Mouse (Mus musculus) intestine, embryonic 15.5 days (tissue): ENCODE data around the gene Eef2k. TPM values are rescaled to one million over a fixed set of nuclear protein-coding genes. Genes with fewer than 3 reads are reported as not detected.

Source experiments
- ATAC-seq: fragments of 200-750 bp; cut with Nextera tagmentation; 2 replicates; pipeline ENCODE4 v1.8.0; 2017; ENCODE audit warnings: moderate TSS enrichment, moderate library complexity
- H3K27ac ChIP-seq: fragments of 300-500 bp; sonication (generic); 2 replicates; pipeline ENCODE4 v1.5.1; 2015; ENCODE audit warnings: mild to moderate bottlenecking, inconsistent platforms
- H3K27me3 ChIP-seq: fragments of 300-500 bp; sonication (generic); replicated peaks from 2 replicates; pipeline ENCODE4 v1.6.1; 2015; ENCODE audit warnings: inconsistent platforms
- H3K36me3 ChIP-seq: fragments of 300-500 bp; sonication (generic); 2 replicates; pipeline ENCODE4 v1.6.1; 2015; ENCODE audit warnings: inconsistent platforms
- H3K4me1 ChIP-seq: fragments of 300-500 bp; sonication (generic); replicated peaks from 2 replicates; pipeline ENCODE4 v1.6.1; 2015; ENCODE audit warnings: inconsistent platforms
- H3K4me2 ChIP-seq: fragments of 300-500 bp; sonication (generic); replicated peaks from 2 replicates; pipeline ENCODE4 v1.6.1; 2015; ENCODE audit warnings: mild to moderate bottlenecking, inconsistent platforms
- H3K4me3 ChIP-seq: fragments of 300-500 bp; sonication (generic); replicated peaks from 2 replicates; pipeline ENCODE4 v1.5.1; 2015; ENCODE audit warnings: inconsistent platforms
- H3K9ac ChIP-seq: fragments of 300-500 bp; sonication (generic); 2 replicates; pipeline ENCODE4 v1.6.1; 2015; ENCODE audit warnings: inconsistent platforms
- H3K9me3 ChIP-seq: fragments of 300-500 bp; sonication (generic); 2 replicates; pipeline ENCODE4 v1.6.1; 2016; ENCODE audit warnings: inconsistent platforms
- WGBS: fragments of 180-500 bp; shearing (Covaris S2); methylation state at CpG from one replicate; pipeline ENCODE4 v1.1.7; 2015; 5-methylcytosine and 5-hydroxymethylcytosine counted together
- polyA plus RNA-seq: library from polyadenylated mRNA; unstranded; fragments of >200 nt; fragmentation: Nextera tagmentation; extraction: Ambion mirVana; gene quantifications from 2 replicates; pipeline ENCODE4 v1.2.1, GENCODE M21; 2015

Eef2k gene
- 44.4 and 47.2 TPM in 2 replicates for polyA plus RNA-seq

- Histone ChIP-seq H3K4me3 (peak within 1 kb of the TSS; percentile 80), H3K4me1 (peaks cover 13% of the 10 kb centered on the region; the same call in 1 of the 2 replicates), H3K4me2 (peak within 1 kb of the TSS; percentile 80), H3K27me3 (no peaks in the 10 kb centered on the region), H3K9me3 (no peaks in the 10 kb centered on the region), H3K36me3 (no peaks in the 10 kb centered on the region), H3K27ac (peak within 1 kb of the TSS; percentile 99), H3K9ac (peak within 1 kb of the TSS; percentile 94)
- WGBS: 3% methylated on average over 34 of the region's 35 CpGs
- ATAC-seq: peak; percentile 97
Observed at GRCm38 (mm10) chr7:120842345-120843036, at the start of gene Eef2k. TSS of gene Eef2k (plus strand) at chr7:120842831.

GRCm38 (mm10) chr7:120795544-120795943 is 47.1 kb upstream of the Eef2k start:
- no peak overlapping the region for H3K9ac ChIP-seq
- no peak overlapping the region for H3K4me3 ChIP-seq
- ATAC-seq: no peak
- H3K4me2 ChIP-seq: no peak overlapping the region
- no peaks in the 10 kb centered on the region for H3K36me3 ChIP-seq
- H3K4me1 ChIP-seq: no peaks in the 10 kb centered on the region
- 72% methylated on average over 4 of the region's 4 CpGs for WGBS
- no peaks in the 10 kb centered on the region for H3K9me3 ChIP-seq
- no peaks in the 10 kb centered on the region for H3K27me3 ChIP-seq
- no peak overlapping the region for H3K27ac ChIP-seq

- Histone ChIP-seq H3K4me2 (no peak overlapping the region), H3K9ac (no peak overlapping the region), H3K36me3 (no peaks in the 10 kb centered on the region), H3K27me3 (no peaks in the 10 kb centered on the region), H3K4me1 (no peaks in the 10 kb centered on the region), H3K27ac (no peak overlapping the region), H3K4me3 (no peak overlapping the region), H3K9me3 (no peaks in the 10 kb centered on the region)
- 83% methylated on average over 3 of the region's 3 CpGs for WGBS
- ATAC-seq: no peak
Observed at GRCm38 (mm10) chr7:120796369-120796768, 46.3 kb upstream of the Eef2k start.

- WGBS: 93% methylated on average over 2 of the region's 2 CpGs
- Histone ChIP-seq H3K4me1 (no peaks in the 10 kb centered on the region), H3K9ac (no peak overlapping the region), H3K4me3 (no peak overlapping the region), H3K36me3 (no peaks in the 10 kb centered on the region), H3K27me3 (no peaks in the 10 kb centered on the region), H3K4me2 (no peak overlapping the region), H3K27ac (no peak overlapping the region), H3K9me3 (no peaks in the 10 kb centered on the region)
- ATAC-seq: no peak
Observed at GRCm38 (mm10) chr7:120803268-120803667, 39.4 kb upstream of the Eef2k start.

GRCm38 (mm10) chr7:120809705-120810104 is 32.9 kb upstream of the Eef2k start:
- peak overlapping the region; percentile 70 for H3K4me2 ChIP-seq
- WGBS: 4% methylated on average over 27 of the region's 27 CpGs
- peak overlapping the region; percentile 30 for H3K4me3 ChIP-seq
- H3K27me3 ChIP-seq: peaks cover 3% of the 10 kb centered on the region; the same call in 1 of the 2 replicates
- H3K27ac ChIP-seq: no peak overlapping the region
- no peaks in the 10 kb centered on the region for H3K9me3 ChIP-seq
- H3K36me3 ChIP-seq: no peaks in the 10 kb centered on the region
- H3K4me1 ChIP-seq: peaks cover 6% of the 10 kb centered on the region; the same call in 1 of the 2 replicates
- peak; percentile 53; the same call in 1 of the 2 replicates for ATAC-seq
- peak overlapping the region; percentile 26; the same call in 1 of the 2 replicates for H3K9ac ChIP-seq

GRCm38 (mm10) chr7:120811834-120812415 is 30.7 kb upstream of the Eef2k start, which contains the start of gene Gm5737:
TSS of gene Gm5737 (plus strand) at chr7:120812365.
- Histone ChIP-seq H3K27ac (no peak within 1 kb of the TSS), H3K4me1 (peaks cover 6% of the 10 kb centered on the region; the same call in 1 of the 2 replicates), H3K27me3 (peaks cover 3% of the 10 kb centered on the region; the same call in 1 of the 2 replicates), H3K9me3 (no peaks in the 10 kb centered on the region), H3K36me3 (no peaks in the 10 kb centered on the region), H3K9ac (no peak within 1 kb of the TSS), H3K4me3 (no peak within 1 kb of the TSS), H3K4me2 (no peak within 1 kb of the TSS)
- peak; percentile 85 for ATAC-seq
- 66% methylated on average over 6 of the region's 6 CpGs for WGBS

GRCm38 (mm10) chr7:120817552-120817951 is 25.1 kb upstream of the Eef2k start:
- H3K4me3 ChIP-seq: no peak overlapping the region
- H3K36me3 ChIP-seq: no peaks in the 10 kb centered on the region
- H3K9me3 ChIP-seq: no peaks in the 10 kb centered on the region
- WGBS: 87% methylated on average over 6 of the region's 6 CpGs
- no peak overlapping the region for H3K27ac ChIP-seq
- no peak overlapping the region for H3K4me2 ChIP-seq
- H3K27me3 ChIP-seq: no peaks in the 10 kb centered on the region
- ATAC-seq: peak; percentile 55; the same call in 1 of the 2 replicates
- H3K9ac ChIP-seq: no peak overlapping the region
- no peaks in the 10 kb centered on the region for H3K4me1 ChIP-seq

- 91% methylated on average over 4 of the region's 4 CpGs for WGBS
- Histone ChIP-seq H3K9ac (no peak overlapping the region), H3K9me3 (no peaks in the 10 kb centered on the region), H3K4me1 (no peaks in the 10 kb centered on the region), H3K4me3 (no peak overlapping the region), H3K27me3 (no peaks in the 10 kb centered on the region), H3K36me3 (no peaks in the 10 kb centered on the region), H3K27ac (no peak overlapping the region), H3K4me2 (no peak overlapping the region)
- ATAC-seq: no peak
Observed at GRCm38 (mm10) chr7:120819386-120819785, 23.2 kb upstream of the Eef2k start.

GRCm38 (mm10) chr7:120823248-120823647 is 19.4 kb upstream of the Eef2k start:
- H3K4me3 ChIP-seq: no peak overlapping the region
- ATAC-seq: peak; percentile 40
- 19% methylated on average over 5 of the region's 5 CpGs for WGBS

GRCm38 (mm10) chr7:120825097-120825496 is 17.5 kb upstream of the Eef2k start:
- Histone ChIP-seq H3K4me2 (no peak overlapping the region), H3K27me3 (no peaks in the 10 kb centered on the region), H3K27ac (no peak overlapping the region), H3K4me1 (no peaks in the 10 kb centered on the region), H3K9me3 (no peaks in the 10 kb centered on the region), H3K36me3 (no peaks in the 10 kb centered on the region), H3K4me3 (no peak overlapping the region), H3K9ac (no peak overlapping the region)
- ATAC-seq: no peak
- WGBS: 66% methylated on average over 2 of the region's 2 CpGs

More at GRCm38 (mm10) chr7:120823248-120823647, 19.4 kb upstream of the Eef2k start:
- H3K9me3 ChIP-seq: no peaks in the 10 kb centered on the region
- no peaks in the 10 kb centered on the region for H3K4me1 ChIP-seq
- no peak overlapping the region for H3K9ac ChIP-seq
- no peak overlapping the region for H3K4me2 ChIP-seq
- no peaks in the 10 kb centered on the region for H3K36me3 ChIP-seq
- no peak overlapping the region for H3K27ac ChIP-seq
- no peaks in the 10 kb centered on the region for H3K27me3 ChIP-seq

- Histone ChIP-seq H3K27ac (no peak overlapping the region), H3K4me2 (no peak overlapping the region), H3K9me3 (no peaks in the 10 kb centered on the region), H3K36me3 (no peaks in the 10 kb centered on the region), H3K4me3 (no peak overlapping the region), H3K4me1 (peaks cover 3% of the 10 kb centered on the region; the same call in 1 of the 2 replicates), H3K27me3 (no peaks in the 10 kb centered on the region), H3K9ac (no peak overlapping the region)
- 12% methylated on average over 3 of the region's 3 CpGs for WGBS
- peak; percentile 64 for ATAC-seq
Observed at GRCm38 (mm10) chr7:120826408-120826807, 16.2 kb upstream of the Eef2k start.

- H3K4me2 ChIP-seq: peak overlapping the region; percentile 99
- H3K27ac ChIP-seq: peak overlapping the region; percentile 66; the same call in 1 of the 2 replicates
- H3K27me3 ChIP-seq: no peaks in the 10 kb centered on the region
- peak overlapping the region; percentile 66 for H3K4me3 ChIP-seq
- under 1% methylated on average over 46 of the region's 46 CpGs for WGBS
- peak overlapping the region; percentile 55 for H3K9ac ChIP-seq
- H3K9me3 ChIP-seq: no peaks in the 10 kb centered on the region
- peak; percentile 46 for ATAC-seq
- H3K4me1 ChIP-seq: peaks cover 9% of the 10 kb centered on the region; the same call in 1 of the 2 replicates
- H3K36me3 ChIP-seq: no peaks in the 10 kb centered on the region
Observed at GRCm38 (mm10) chr7:120830431-120831381, 11.9 kb upstream of the Eef2k start.
